Mouse (Mus musculus) hindbrain, embryonic 10.5 days (tissue): ENCODE results near the gene Magohb. TPM values are rescaled to one million over a fixed set of nuclear protein-coding genes. Genes with fewer than 3 reads are reported as not detected.

Experiments
- polyA plus RNA-seq: library from polyadenylated mRNA; unstranded; fragments of >200 nt; fragmentation: Nextera tagmentation; extraction: Ambion mirVana; gene quantifications from 2 replicates; pipeline ENCODE4 v1.2.1, GENCODE M21; 2016

The Magohb gene
- polyA plus RNA-seq, 1 experiment from 2014 or later, result 50.7 TPM

Other genes starting within 250 kb of the Magohb start
- gene Klra2, start 45.9 kb downstream of the Magohb start, polyA plus RNA-seq, result not detected in 2 replicates
- gene Styk1, start 60.4 kb upstream of the Magohb start, polyA plus RNA-seq, result 0.31 and 0.41 TPM in 2 replicates
- gene Ybx3, start 95.2 kb upstream of the Magohb start, polyA plus RNA-seq, result 20.9 and 39.8 TPM in 2 replicates
- gene 5430401F13Rik, start 193.2 kb upstream of the Magohb start, polyA plus RNA-seq, result not detected in 2 replicates
- gene Gm6619, start 193.2 kb upstream of the Magohb start, polyA plus RNA-seq, result not detected in 2 replicates